Mouse (Mus musculus): ENCODE data around the gene Gchfr.

DNA sequence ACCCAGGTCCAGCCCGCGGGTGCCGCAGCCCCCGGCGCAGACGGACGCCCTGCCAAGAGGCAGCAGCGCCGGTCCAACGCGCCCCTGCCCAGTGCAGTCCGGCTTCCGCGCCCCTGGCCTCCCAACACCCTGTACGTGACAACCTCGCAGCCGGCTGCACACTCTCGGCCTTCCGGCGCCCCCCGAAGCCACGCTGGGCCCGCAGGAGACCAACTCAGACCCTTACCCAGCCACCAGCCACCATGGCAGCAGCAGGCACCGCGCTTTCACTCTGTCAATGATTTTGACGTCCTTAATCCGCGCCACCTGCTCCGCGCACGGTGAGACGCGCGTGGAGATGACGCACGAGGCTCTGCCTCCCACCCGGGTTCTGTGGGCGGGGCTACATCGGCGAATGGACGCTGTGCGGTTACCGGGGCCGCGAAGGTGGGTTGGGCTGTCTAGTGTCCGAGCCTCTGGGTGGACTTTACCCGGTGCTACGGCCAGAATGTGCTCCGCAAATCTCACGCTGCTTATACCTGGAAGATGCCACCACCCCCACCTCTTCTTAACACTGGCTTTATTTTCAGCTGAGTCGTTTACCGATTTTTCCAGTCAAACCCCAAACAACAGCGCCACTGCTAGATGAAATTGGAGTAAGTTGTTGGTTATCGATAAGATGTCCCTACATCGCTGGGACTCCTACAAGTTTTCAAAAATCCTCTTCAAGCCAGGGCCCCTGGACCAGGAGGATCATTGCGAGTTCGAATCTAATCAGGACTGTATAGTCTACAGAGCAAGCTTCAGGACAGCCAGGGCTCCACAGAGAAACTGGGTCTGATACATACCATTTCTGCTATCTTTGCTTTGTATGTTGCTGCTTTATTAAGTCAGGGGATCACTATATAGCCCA, 10.6 kb upstream of the Gchfr start, which contains the start of gene Rmdn3:
- TF ChIP-seq CTCF (IDR thresholded peaks at IDR 0.05; ENCODE audit: low read depth, low read length) = no peak
- no peak for TF ChIP-seq POLR2A (IDR thresholded peaks at IDR 0.05; ENCODE audit: borderline replicate concordance, low read depth, low read length)

All from bone marrow macrophage, adult 2 months (primary cell).